Mouse (Mus musculus) limb, embryonic 10.5 days (tissue): ENCODE measurements around the gene Tmub1. TPM values are rescaled to one million over a fixed set of nuclear protein-coding genes. Genes with fewer than 3 reads are reported as not detected.
A peak's percentile ranks its signal among the peaks of the same experiment; 100 is the strongest.

ENCODE experiments used
- DNase-seq: peaks from one replicate; pipeline ENCODE4 v3.0.0-alpha.2; 2017; ENCODE audit warnings: low spot score
- H3K27ac ChIP-seq: fragments of 300-500 bp; sonication (generic); 2 replicates; pipeline ENCODE4 v1.5.1; 2016; ENCODE audit warnings: mild to moderate bottlenecking
- H3K27me3 ChIP-seq: fragments of 300-500 bp; sonication (generic); 2 replicates; pipeline ENCODE4 v1.6.1; 2016; ENCODE audit warnings: low read depth, mild to moderate bottlenecking; ENCODE audit not compliant: poor library complexity, severe bottlenecking
- H3K36me3 ChIP-seq: fragments of 300-500 bp; sonication (generic); 2 replicates; pipeline ENCODE4 v1.6.1; 2016; ENCODE audit warnings: mild to moderate bottlenecking, moderate library complexity
- H3K4me1 ChIP-seq: fragments of 300-500 bp; sonication (generic); 2 replicates; pipeline ENCODE4 v1.6.1; 2016
- H3K4me3 ChIP-seq: fragments of 300-500 bp; sonication (generic); 2 replicates; pipeline ENCODE4 v1.5.1; 2016; ENCODE audit warnings: mild to moderate bottlenecking, moderate library complexity
- H3K9me3 ChIP-seq: fragments of 300-500 bp; sonication (generic); replicated peaks from 2 replicates; pipeline ENCODE4 v1.6.1; 2016; ENCODE audit warnings: mild to moderate bottlenecking
- WGBS: fragments of 180-500 bp; shearing (Covaris S2); methylation state at CpG from one replicate; pipeline ENCODE4 v1.1.7; 2016; 5-methylcytosine and 5-hydroxymethylcytosine counted together
- polyA plus RNA-seq: library from polyadenylated mRNA; unstranded; fragments of >200 nt; fragmentation: Nextera tagmentation; extraction: Ambion mirVana; gene quantifications from 2 replicates; pipeline ENCODE4 v1.2.1, GENCODE M21; 2016

The Tmub1 gene
- polyA plus RNA-seq, 1 experiment from 2014 or later, result 24.2 TPM

DNA sequence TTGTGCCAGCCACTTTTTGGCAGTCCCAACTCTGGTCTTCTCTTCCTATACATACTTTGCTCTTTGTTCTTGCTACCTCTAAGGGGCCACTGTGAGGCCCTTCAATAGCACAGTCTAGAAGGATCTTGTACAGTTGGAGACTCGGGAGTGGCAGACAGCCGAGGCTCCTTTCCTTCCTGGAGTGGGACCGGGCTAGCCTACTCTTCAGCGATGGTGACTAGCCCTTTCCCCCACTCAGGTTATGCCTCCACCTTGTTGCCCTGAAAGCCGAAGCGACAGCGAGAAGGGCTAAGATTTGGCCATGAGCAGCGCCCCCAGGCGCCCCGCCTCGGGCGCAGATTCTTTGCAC lies 20.4 kb downstream of the Tmub1 start:
- Histone ChIP-seq H3K27me3 (peaks cover 9% of the 10 kb centered on the region; the same call in 1 of the 2 replicates), H3K9me3 (no peaks in the 10 kb centered on the region), H3K4me3 (peak overlapping the region; percentile 77), H3K4me1 (peaks cover 57% of the 10 kb centered on the region), H3K36me3 (peaks cover 31% of the 10 kb centered on the region), H3K27ac (peak overlapping the region; percentile 88)
- no peak for DNase-seq
- WGBS, result 9% methylated on average over 12 of the region's 12 CpGs

DNA sequence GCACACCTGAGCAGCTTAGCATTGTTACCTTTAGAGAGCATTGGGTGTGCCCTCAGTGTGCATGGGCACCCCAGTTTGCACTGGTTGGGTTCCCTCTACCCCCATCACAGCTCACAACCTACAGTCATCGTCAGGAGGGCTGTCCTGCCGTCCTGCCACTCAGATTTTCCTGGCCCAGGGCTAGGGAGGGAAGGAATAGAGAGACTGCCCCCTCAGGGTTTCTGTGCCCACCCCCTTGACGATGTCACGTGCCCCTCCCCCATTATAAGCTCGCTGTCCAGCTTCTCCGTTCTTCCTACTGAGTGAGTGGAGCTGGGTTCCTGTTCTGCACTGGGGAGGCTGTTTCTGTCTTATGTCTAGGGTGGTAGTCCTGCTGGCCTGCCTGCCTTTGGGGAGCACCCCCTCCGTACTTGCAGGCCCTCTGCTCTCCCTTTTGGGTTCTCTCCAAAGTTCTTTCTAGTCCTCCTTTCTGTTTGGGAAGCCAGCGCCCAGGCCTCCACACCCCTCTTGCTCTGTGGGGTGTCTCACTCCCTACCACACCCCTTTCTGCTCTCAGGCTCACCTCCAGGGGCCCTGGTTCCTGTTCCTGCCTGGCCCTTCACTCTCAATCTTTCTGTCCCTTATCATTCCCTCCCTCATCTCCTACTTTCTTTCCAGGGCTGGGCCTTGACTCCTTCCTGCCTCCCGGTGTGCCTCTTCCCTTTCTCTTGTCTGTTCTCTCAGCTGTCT lies 20.9 kb downstream of the Tmub1 start:
- Histone ChIP-seq H3K4me3 (peak overlapping the region; percentile 77), H3K27me3 (peaks cover 9% of the 10 kb centered on the region; the same call in 1 of the 2 replicates), H3K4me1 (peaks cover 58% of the 10 kb centered on the region), H3K27ac (peak overlapping the region; percentile 88), H3K9me3 (no peaks in the 10 kb centered on the region), H3K36me3 (peaks cover 26% of the 10 kb centered on the region)
- no peak for DNase-seq
- WGBS, result 6% methylated on average over 9 of the region's 9 CpGs

DNA sequence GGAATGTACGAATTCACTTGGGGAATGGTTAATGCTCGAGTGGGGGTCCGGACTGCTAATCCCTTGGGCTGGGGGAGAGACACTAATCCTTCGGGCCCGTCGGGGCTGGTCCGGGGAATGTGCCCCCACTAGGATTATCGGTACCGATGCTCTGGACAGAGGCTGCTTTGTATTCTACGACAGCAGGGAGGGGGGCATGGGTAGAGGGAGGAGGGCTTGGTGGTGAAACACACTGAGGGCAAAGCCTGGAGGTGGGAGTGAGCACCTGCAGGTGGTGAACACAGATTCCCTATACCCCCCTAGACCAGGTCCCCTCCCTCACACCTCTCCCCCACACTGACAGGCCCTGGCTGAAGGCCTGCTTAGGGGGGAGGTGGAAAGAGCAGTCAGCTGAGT lies 21.6 kb downstream of the Tmub1 start:
- WGBS, result 1% methylated on average over 10 of the region's 10 CpGs
- peaks cover 58% of the 10 kb centered on the region for H3K4me1 ChIP-seq
- H3K4me3 ChIP-seq, result peak overlapping the region; percentile 77
- DNase-seq, result no peak
- peak overlapping the region; percentile 88 for H3K27ac ChIP-seq
- H3K36me3 ChIP-seq, result peaks cover 24% of the 10 kb centered on the region
- H3K9me3 ChIP-seq, result no peaks in the 10 kb centered on the region
- H3K27me3 ChIP-seq, result peaks cover 9% of the 10 kb centered on the region; the same call in 1 of the 2 replicates

DNA sequence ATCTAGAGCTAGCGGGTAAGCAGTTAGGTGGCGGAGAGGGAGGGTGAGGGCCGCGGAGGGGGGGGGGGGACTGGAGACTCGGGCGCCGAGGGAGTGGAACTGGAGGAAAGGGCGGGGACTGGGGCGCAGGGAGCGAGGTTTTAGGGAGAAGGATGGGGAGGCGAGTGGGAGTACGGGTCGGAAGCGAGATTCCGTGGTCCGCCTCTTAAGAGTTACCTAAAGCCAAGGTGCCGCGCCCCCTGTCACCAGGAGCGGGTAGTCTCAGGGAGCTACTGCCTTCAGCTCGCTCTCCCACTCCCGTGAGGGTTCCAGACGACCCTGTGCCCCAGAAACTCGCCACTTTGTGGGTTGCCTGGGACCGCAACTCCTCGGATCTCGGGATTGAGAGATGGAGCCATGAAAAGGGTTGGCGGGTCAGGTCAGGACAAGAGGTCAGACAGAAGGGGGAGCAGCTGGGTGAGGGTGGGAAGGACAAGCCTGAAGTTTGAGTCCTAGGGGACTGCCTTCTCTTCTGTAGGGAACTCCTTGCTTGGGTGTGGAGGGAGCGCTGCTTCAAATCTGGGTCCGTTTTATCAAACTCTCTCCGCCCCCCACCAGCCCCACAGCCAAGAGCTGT lies 22.1 kb downstream of the Tmub1 start:
- H3K27ac ChIP-seq, result peak overlapping the region; percentile 88
- DNase-seq, result no peak
- under 1% methylated on average over 28 of the region's 30 CpGs for WGBS

DNA sequence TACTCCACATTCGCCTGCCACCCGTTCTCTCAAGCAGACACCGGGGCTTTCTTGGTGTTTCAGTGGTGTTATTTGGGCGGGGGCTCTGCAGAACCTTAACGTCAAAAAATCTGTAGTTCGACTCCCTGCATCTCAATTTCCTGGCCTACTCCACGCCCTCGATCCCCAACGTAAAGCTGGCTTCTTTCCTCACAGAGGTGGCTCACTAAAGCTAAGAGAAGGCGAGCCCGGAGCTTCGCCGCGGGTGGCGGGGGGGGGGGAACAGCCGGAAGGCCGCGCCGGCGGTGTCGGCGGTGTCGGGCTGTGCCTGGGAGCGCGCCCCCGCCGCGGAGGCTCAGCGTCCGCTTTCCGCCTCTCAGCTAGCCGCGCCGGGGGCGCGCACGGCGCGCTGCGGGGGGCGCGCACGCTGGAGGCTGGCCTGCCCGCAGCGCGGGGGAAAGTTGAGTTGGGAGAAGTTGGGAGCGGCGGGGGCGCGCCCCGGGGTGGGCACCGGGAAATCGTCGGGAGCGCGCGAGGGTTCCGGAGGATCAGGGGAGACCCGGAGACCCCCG lies 22.7 kb downstream of the Tmub1 start:
- Histone ChIP-seq H3K4me1 (peaks cover 58% of the 10 kb centered on the region), H3K4me3 (peak overlapping the region; percentile 77), H3K27me3 (peaks cover 9% of the 10 kb centered on the region; the same call in 1 of the 2 replicates), H3K36me3 (peaks cover 24% of the 10 kb centered on the region), H3K27ac (peak overlapping the region; percentile 88), H3K9me3 (no peaks in the 10 kb centered on the region)
- DNase-seq, result peak; percentile 90
- under 1% methylated on average over 59 of the region's 60 CpGs for whole genome bisulfite sequencing

More for the DNA sequence above, 22.1 kb downstream of the Tmub1 start:
- peak overlapping the region; percentile 77 for H3K4me3 ChIP-seq
- H3K27me3 ChIP-seq, result peaks cover 9% of the 10 kb centered on the region; the same call in 1 of the 2 replicates
- H3K4me1 ChIP-seq, result peaks cover 58% of the 10 kb centered on the region
- no peaks in the 10 kb centered on the region for H3K9me3 ChIP-seq
- H3K36me3 ChIP-seq, result peaks cover 24% of the 10 kb centered on the region

DNA sequence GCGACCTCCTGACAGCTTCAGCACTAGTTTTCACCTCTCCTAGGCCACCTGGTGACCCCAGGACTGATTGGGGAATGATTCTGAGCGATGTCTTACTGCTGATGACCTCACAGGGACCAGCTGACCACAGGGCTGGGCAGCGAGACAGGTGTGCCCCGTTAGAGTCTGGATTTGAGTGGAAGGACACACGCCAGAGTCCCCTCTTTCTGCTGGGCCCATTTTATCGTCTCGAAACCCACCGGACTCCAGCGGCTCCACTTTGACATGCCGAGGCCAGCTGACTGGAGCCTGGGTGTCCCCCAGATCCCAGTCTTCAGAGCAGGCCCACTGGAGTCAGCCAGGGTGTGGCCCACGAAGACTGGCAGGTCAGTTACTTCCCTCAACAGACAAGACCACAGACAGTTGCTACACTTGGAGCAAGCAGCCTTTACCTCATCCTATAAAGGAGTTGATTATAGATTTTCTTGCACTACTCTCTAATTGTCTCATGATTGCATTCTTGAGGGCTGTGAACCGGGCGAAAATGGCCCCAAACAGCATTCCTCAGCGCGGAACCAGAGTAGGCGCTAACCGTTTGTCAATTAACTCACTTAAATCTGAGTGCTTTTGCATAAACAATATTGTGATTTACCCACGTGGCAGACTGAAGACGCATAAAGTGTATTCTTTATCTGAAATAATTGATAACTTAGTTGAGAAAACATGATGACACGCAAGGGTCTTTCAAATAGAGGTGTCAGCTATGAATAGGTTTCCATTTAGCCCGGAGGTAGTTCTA lies 23.5 kb downstream of the Tmub1 start:
- Histone ChIP-seq H3K27me3 (peaks cover 9% of the 10 kb centered on the region; the same call in 1 of the 2 replicates), H3K4me1 (peaks cover 58% of the 10 kb centered on the region), H3K36me3 (peaks cover 24% of the 10 kb centered on the region), H3K27ac (peak overlapping the region; percentile 88), H3K9me3 (no peaks in the 10 kb centered on the region), H3K4me3 (peak overlapping the region; percentile 77)
- no peak for DNase-seq
- WGBS, result 13% methylated on average over 21 of the region's 21 CpGs

DNA sequence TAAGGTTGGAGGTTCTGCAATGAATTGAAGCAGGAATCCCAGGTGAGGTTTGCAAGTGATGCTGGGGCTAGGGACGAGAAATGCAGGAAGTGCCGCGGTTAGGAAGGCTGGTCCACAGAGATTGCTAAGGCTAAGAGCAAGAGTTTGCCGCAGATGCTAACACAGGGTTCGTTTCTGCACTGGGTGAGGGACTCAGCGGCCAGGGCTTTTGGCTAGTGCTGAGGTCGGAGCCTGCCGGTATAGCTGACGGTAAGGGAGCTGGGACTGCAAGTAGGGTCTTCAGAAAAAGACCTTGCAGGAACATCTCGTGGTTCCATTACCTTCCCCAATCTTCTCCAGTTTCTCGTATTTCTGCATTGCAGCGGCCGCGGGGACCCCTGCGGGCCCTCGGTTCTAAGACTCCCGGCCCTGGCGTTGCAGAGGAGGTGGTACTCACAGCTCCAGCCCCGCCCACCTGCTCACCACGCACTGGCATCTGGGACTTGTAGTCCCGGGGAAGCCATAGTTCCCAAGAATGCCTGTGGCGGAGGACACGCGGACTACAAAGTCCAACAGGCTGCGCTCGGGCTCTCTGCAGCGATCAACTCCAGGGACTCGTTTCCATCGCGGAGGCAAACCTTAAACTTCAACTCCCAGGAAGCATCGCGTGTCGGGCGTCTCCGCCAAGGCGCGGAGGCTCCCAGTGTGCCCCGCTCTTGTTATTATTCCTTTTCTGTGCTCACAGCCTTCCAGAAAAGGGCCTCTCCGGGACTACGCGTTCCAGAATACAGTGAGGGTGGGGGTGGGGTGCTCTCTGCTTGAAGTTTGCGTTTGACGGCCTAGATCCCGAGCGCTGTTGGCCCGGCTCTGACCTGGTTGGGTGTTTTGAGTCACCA lies 24.3 kb downstream of the Tmub1 start, which contains the start of the genes Cdk5 and Slc4a2:
TSS of gene Cdk5 (minus strand) at position 402 of the 875 bp plus-strand sequence.
TSS of gene Slc4a2 (plus strand) at position 709 of the 875 bp plus-strand sequence.
- under 1% methylated on average over 46 of the region's 46 CpGs for WGBS
- Histone ChIP-seq H3K36me3 (peaks cover 32% of the 10 kb centered on the region), H3K9me3 (no peaks in the 10 kb centered on the region), H3K4me3 (peak within 1 kb of the TSS; percentile 77), H3K27me3 (peaks cover 9% of the 10 kb centered on the region; the same call in 1 of the 2 replicates), H3K27ac (peak within 1 kb of the TSS; percentile 88), H3K4me1 (peaks cover 51% of the 10 kb centered on the region)
- peak; percentile 96 for DNase-seq

DNA sequence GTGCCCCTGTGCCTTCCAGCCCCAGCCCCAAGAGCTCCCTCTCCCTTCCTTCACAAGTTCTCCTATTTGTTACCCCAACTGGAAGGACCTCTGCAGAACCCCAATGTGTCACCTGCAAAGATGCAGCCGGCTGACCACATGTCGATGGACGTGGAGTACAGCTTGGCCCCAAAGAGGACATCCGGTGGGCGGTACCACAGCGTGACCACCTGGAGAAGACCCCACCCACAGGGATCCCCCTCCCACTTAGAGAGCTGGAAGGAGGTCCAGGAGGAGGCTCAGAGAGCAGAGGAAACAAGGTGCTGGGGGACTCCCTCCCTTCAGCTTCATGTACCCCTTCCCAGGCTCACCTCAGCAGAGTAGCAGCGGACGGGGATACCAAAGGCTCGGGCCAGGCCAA lies 27.3 kb downstream of the Tmub1 start:
- WGBS, result 91% methylated on average over 9 of the region's 9 CpGs
- peaks cover 4% of the 10 kb centered on the region; the same call in 1 of the 2 replicates for H3K27me3 ChIP-seq
- H3K36me3 ChIP-seq, result peaks cover 34% of the 10 kb centered on the region
- DNase-seq, result no peak
- H3K9me3 ChIP-seq, result no peaks in the 10 kb centered on the region
- H3K27ac ChIP-seq, result no peak overlapping the region
- H3K4me3 ChIP-seq, result no peak overlapping the region
- peaks cover 33% of the 10 kb centered on the region for H3K4me1 ChIP-seq

DNA sequence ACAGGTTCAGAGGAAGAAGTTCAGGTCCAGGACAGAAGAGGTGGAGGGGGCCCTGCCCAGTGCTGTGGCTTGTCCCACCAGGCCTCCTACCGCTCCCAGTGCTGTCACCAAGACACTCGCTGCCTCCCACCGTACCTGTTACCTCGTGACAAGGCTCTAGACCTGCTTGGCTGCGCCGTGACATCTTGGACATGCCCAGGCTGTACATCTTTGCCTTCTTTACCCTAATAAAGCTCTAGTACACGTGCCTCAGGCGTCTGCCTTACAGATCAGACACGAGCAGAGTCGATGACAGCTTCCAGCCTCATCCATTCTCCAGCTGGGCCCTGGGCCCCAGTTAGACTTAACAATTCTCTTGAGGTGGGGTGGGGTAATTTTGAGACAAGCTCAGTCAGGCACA lies 30.1 kb downstream of the Tmub1 start:
- peaks cover 23% of the 10 kb centered on the region for H3K27me3 ChIP-seq

DNA sequence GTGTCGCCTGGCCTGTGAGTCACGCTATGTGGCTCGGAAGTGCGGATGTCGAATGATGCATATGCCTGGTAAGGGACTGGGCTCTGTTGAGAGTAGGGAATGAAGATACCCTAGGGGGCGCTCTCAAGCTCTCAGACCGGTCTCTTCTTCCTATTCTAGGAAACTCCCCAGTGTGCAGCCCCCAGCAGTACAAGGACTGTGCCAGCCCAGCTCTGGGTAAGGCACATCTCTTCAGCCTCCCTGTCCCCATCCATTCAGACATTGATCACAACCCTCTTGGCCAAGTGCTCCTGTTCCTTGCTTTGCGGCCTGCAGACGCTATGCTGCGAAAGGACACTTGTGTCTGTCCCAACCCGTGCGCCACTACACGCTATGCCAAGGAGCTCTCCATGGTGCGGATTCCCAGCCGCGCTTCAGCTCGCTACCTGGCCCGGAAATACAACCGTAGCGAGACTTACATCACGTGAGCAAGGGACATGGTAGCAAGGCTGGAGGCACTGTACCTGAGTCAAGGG lies 31.4 kb downstream of the Tmub1 start:
- Histone ChIP-seq H3K4me1 (peaks cover 24% of the 10 kb centered on the region), H3K4me3 (no peak overlapping the region), H3K27me3 (peaks cover 23% of the 10 kb centered on the region), H3K9me3 (no peaks in the 10 kb centered on the region), H3K27ac (no peak overlapping the region), H3K36me3 (peaks cover 32% of the 10 kb centered on the region)
- DNase-seq, result peak; percentile 71
- WGBS, result 3% methylated on average over 21 of the region's 21 CpGs

More for the DNA sequence above, 30.1 kb downstream of the Tmub1 start:
- Histone ChIP-seq H3K4me3 (no peak overlapping the region), H3K36me3 (peaks cover 34% of the 10 kb centered on the region), H3K27ac (no peak overlapping the region), H3K9me3 (no peaks in the 10 kb centered on the region), H3K4me1 (peaks cover 28% of the 10 kb centered on the region)
- 90% methylated on average over 10 of the region's 10 CpGs for WGBS
- DNase-seq, result no peak

DNA sequence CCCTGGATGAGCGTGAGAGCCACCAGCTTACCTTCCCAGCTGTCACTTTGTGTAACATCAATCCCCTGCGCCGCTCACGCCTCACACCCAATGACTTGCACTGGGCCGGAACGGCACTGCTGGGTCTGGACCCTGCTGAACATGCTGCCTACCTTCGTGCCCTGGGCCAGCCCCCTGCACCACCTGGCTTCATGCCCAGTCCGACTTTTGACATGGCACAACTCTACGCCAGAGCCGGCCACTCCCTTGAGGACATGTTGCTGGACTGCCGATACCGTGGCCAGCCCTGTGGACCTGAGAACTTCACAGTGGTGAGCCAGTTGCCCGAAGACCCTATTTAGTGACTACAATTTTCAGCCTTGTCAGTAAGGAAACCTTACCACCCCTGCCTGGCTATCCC lies 33.7 kb downstream of the Tmub1 start:
- Histone ChIP-seq H3K4me3 (no peak overlapping the region), H3K9me3 (no peaks in the 10 kb centered on the region), H3K36me3 (peaks cover 12% of the 10 kb centered on the region), H3K4me1 (peaks cover 24% of the 10 kb centered on the region), H3K27me3 (peaks cover 23% of the 10 kb centered on the region), H3K27ac (no peak overlapping the region; the same call in 1 of the 2 replicates)
- 89% methylated on average over 13 of the region's 13 CpGs for WGBS
- no peak for DNase-seq
